Mouse (Mus musculus): Measurements from ENCODE around the gene Npnt.

GRCm38 (mm10) chr3:132838656-132839417 lies 111.3 kb downstream of the Npnt start:
- TF ChIP-seq CTCF (IDR thresholded peaks at IDR 0.05; ENCODE audit: extremely low read depth, insufficient read depth, low read length) (no peak), POLR2A (IDR thresholded peaks at IDR 0.05; ENCODE audit: extremely low read depth, insufficient read depth, low read length) (no peak)

All from cortical plate, adult 2 months (tissue).